Mouse (Mus musculus) left cerebral cortex, adult 2 months (tissue): Measurements from ENCODE around the gene Tldc2. TPM values are rescaled to one million over a fixed set of nuclear protein-coding genes. Genes with fewer than 3 reads are reported as not detected.
A peak's percentile ranks its signal among the peaks of the same experiment; 100 is the strongest.

Experiments used
- DNase-seq, 2 experiments: peaks; one replicate each; pipeline ENCODE4 v3.0.0; 2021 to 2022; ENCODE audit warnings: low spot score in 2 of 2, mixed read lengths in 1 of 2; ENCODE audit errors: extremely low spot score in 1 of 2
- H3K27ac ChIP-seq: fragments of 200-600 bp; 2 replicates; pipeline ENCODE4 v1.8.1; 2022
- H3K4me3 ChIP-seq: fragments of 200-600 bp; 2 replicates; pipeline ENCODE4 v1.8.1; 2022
- CTCF ChIP-seq: fragments of 200-600 bp; IDR thresholded peaks from 2 replicates; pipeline ENCODE4 v1.8.1; 2022; ENCODE audit warnings: antibody characterized with exemption, mild to moderate bottlenecking, moderate library complexity
- intact Hi-C: fragments of 180-260 bp; cut with DNase I; formaldehyde crosslinking; loops from one replicate; pipeline ENCODE4 v1.15.1; 2025
- total RNA-seq, 2 experiments: library from RNA; stranded (reverse); gene quantifications; 2 replicates each; pipeline ENCODE4 v1.2.3; 2021

Gene Tldc2
- total RNA-seq, 2 experiments from 2014 or later: not detected

DNA sequence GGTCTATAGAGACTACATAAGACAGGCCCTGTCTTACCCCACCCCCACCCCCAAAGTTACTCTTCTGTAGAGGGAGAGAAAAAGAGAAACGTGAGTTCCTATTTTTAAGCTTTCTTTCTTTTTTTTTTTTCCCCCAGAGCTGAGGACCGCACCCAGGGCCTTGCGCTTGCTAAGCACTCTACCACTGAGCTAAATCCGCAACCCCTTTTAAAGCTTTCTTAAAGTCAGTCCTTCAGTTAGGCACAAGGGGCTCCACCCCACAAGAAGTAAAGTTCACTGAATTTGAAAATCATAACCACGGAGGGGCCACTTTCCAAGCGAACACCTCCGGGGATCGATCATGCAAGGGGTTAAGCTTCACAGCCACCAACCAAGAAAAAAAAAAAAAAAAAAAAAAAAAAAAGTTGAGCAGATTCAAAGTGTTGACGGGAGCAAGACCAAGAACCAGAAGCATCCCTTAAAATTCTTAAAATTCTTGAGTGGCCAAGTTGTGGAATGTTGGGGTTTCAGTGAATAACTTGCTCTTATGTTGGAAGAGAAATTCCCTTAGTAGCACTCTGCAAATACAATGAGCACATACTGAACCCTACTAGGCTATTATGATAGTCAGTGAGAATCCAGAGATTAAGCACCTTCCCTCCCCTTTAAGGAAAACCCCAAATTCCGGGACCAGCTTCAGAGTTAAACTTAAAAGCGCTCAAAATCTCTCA lies 47.1 kb downstream of the Tldc2 start:
- intact Hi-C loops: no loop called here
- H3K4me3 ChIP-seq: peak overlapping the region; percentile 84
- no peak for TF ChIP-seq CTCF
- no peak for DNase-seq
- no peak overlapping the region; the same call in 1 of the 2 replicates for H3K27ac ChIP-seq

DNA sequence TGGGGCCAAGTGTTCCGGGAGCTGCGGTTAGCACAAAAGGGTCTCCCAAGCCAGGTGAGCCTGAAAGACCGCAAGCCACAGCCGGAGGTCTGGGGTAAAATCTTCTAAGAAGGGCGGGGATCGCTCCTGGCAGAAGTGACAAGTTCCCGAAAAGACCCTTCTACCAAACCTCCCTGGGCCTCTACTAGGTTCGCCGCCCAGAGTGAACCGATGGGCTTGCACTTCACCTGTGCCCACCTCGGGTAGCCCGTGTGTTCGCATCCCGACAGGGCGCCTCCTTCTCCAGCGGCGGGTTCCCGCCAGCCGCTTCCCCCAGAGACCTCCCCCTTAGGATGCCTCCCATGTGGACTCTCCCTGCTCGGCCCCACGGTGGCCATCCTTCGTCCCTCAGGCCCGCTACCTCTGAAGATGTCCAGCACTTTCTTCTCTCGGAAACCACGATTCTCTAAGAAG lies 47.6 kb downstream of the Tldc2 start:
- DNase-seq: peak in 1 of 2 experiments; percentile 9
- intact Hi-C loops: no loop called here
- no peak for TF ChIP-seq CTCF
- Histone ChIP-seq H3K27ac (peak overlapping the region; percentile 86), H3K4me3 (peak overlapping the region; percentile 84)

DNA sequence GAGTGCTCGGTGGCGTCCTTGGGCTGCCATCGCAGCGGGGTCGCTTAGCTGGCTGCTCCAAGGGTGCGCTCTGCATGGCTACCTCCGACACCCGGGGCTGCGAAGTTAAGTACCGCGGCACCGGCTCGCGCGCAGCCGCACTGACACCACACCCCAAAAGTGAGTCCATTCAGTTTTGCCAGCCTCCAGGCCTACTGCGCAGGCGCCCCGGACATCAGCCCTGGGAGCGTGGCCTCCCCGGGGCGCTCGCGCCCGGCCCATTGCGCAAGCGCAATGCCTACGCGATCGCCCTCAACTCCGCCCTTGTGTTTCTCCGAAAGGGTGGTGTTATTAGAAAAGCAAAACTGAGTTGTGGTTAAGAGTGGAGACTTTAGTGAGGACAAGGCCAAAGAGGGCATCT lies 48.2 kb downstream of the Tldc2 start, which contains the start of gene Samhd1:
Gene Samhd1 (minus strand): TSS at position 252 of the 400 bp plus-strand sequence.
- intact Hi-C loops: loop anchor here (5.0 kb wide), 2 partner anchors 67 to 142 kb away; partner anchors contain the start of genes Mroh8, Rbl1 and Rpn2
- peak within 1 kb of the TSS; percentile 86 for H3K27ac ChIP-seq
- TF ChIP-seq CTCF: no peak; the same call in none of the 2 replicates
- peak within 1 kb of the TSS; percentile 84 for H3K4me3 ChIP-seq
- peak; percentile 89 to 90 for DNase-seq

DNA sequence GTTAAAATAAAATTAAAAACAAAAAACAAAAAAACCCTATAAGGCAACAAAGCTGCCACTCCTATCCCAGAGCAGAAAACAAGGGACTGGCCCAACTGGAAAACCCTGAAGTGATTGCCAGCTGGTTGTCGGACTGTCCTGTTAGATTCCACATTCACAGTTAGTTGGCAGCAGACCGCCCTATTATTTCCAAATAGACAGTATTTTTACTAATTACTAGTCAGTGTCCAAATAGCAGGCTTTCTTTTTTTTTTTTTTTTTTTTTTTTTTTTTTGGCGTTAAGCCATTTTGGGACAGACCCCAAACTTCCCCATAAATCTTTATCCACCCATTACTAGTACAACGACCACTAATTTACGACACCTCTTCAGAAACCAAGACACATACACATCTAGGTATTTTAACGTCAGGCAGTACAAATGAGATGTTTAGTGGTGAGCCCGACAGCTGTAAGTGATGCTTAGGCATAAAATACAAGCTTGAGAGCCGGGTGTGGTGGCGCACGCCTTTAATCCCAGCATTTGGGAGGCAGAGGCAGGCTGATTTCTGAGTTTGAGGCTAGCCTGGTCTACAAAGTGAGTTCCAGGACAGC lies 48.8 kb downstream of the Tldc2 start:
- intact Hi-C loops: loop anchor here (5.0 kb wide), 2 partner anchors 67 to 142 kb away; partner anchors contain the start of genes Mroh8, Rbl1 and Rpn2
- no peak for TF ChIP-seq CTCF
- no peak for DNase-seq
- H3K27ac ChIP-seq: peak overlapping the region; percentile 86
- H3K4me3 ChIP-seq: peak overlapping the region; percentile 84

DNA sequence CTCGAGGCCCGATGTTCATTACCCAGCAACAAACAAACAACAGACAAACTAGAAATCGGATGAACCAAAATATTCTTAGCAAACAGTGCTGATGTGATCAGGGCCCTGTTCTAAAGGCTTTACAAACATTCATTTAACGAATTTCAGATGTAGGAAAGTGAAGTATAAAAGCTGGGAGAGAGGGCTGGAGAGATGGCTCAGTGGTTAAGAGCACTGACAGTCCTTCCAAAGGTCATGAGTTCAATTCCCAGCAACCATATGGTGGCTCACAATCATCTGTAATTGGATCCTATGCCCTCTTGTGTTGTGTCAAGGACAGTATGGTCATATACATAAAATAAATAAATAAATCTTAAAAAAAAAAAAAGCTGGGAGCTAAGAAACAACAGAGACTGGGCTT lies 49.3 kb downstream of the Tldc2 start:
- Histone ChIP-seq H3K27ac (no peak overlapping the region), H3K4me3 (no peak overlapping the region)
- intact Hi-C loops: loop anchor here (5.0 kb wide), 2 partner anchors 66 to 141 kb away; partner anchors contain the start of genes Mroh8, Rbl1 and Rpn2
- TF ChIP-seq CTCF: no peak
- DNase-seq: no peak

DNA sequence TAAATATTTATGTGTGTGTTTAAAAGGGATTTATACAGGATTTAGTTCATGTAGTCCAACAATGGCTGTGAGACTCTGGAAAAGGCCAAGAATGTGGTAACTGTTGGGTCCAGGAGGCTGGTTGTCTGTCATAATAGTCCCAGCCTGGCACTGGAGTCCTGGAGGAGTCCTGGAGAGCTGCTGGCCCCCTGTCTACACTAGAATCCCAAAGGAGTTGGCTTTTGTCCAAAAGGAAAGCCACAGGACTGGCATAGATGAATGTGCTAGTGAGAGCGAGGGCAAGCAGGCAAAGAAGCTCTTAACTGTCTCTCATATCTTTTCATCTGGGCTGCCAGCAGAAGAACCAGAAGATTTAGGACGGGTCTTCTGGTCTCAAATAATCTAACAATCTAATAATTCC lies 49.8 kb downstream of the Tldc2 start:
- Histone ChIP-seq H3K4me3 (no peak overlapping the region), H3K27ac (no peak overlapping the region)
- TF ChIP-seq CTCF: no peak
- intact Hi-C loops: loop anchor here (5.0 kb wide), 2 partner anchors 66 to 141 kb away; partner anchors contain the start of genes Mroh8, Rbl1 and Rpn2
- DNase-seq: no peak

DNA sequence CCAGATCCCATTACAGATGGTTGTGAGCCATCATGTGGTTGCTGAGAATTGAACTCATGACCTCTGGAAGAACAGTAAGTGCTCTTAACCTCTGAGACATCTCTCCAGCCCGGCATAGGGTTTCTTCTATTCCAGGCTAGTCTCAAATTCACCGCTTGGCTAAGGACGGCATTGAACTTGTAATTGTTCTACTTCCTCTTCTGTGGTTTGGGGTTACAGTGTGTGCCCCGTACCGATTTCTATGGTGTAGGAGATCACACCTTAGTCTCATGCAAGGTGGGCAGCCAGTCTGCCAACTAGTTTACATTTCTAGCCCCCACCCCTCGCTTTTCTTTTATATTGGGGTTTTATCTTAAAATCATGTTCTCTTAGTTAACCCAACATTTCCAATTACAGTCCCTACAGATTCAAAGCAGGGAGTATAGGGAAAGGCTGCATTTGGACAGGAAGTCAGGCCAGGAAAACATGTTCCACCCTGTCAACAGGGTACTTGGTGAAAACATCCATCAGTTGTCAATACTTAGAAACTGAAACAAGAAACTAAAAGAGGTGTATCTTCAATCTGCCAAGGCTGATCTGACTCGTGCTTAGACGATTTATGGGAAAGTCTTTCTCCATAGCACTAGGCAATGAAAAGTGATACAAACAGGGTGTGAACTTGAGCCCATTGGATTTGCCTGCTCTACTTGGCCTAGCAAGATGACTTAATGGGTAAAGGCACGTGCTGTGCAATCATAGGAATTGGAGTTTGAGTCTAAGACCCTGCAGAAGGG lies 51.3 kb downstream of the Tldc2 start:
- Histone ChIP-seq H3K4me3 (no peak overlapping the region), H3K27ac (no peak overlapping the region)
- no peak for DNase-seq
- intact Hi-C loops: loop anchor here (5.0 kb wide), 2 partner anchors 64 to 139 kb away; partner anchors contain the start of genes Mroh8, Rbl1 and Rpn2
- TF ChIP-seq CTCF: no peak

DNA sequence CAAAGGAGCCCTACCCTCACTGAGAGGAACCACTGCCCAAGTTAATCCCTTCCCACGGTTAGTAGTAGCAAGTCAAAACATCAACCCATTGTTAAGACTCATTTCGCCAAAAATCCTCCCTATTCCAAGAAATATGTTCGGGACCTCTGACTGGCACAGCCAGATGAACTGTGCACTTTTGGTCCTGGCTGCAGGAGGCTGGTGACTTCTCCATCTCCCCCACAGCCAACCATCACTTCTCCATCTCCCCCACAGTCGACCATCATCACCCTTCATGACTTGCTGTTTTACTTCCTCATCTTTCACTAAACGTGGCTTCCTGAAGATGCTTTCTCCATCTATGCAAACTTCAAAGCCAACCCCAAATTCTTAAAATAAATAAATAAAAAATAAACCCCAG lies 52.0 kb downstream of the Tldc2 start:
- H3K4me3 ChIP-seq: no peak overlapping the region
- TF ChIP-seq CTCF: no peak
- H3K27ac ChIP-seq: no peak overlapping the region
- intact Hi-C loops: loop anchor here (5.0 kb wide), 2 partner anchors 63 to 138 kb away; partner anchors contain the start of genes Mroh8, Rbl1 and Rpn2
- DNase-seq: no peak

DNA sequence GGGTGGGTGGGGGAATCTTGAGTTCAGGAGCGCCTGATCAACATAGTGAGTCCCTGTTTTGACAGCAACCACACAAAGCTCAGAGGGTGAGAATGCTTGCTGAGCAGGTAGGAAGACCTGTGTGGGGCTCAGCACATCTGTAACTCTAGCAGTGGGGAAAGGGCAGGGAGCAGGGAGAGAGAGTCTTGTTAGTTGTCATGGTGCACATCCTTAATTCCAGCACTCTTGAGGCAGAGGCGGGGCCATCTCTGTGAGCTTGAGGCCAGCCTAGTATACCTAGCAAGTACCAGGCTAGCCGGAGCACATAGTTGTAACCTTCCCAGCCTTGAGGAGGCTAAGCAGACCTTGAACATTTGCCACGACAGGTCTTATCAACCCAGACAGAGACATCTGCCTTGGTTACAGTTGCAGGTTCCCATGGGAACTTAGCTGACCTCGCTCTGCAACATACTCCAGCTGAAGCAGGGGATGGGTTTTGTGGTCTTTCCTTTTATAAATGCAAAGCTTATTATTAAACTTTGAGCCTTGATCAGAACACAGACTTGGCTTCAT lies 52.5 kb downstream of the Tldc2 start:
- Histone ChIP-seq H3K27ac (no peak overlapping the region), H3K4me3 (no peak overlapping the region)
- TF ChIP-seq CTCF: no peak
- intact Hi-C loops: loop anchor here (5.0 kb wide), 2 partner anchors 63 to 138 kb away; partner anchors contain the start of genes Mroh8, Rbl1 and Rpn2
- DNase-seq: no peak

DNA sequence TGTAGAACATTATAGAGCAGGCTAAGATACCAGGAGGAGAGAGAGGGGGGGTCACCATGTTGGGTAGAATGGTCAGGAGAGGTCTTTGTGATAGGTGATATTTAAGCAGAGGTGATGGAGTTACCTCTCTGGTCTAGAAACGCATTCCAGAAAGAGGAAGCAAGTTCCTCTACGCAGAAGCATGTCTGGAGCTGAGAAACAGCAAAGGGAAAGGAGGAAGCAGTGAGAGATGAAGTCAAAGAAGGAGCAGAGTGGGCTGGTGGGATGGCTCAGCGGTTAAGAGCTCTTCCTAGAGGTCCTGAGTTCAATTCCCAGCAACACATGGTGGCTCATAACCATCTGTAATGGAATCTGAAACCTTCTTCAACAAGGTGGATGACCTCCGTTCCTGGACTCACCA lies 55.1 kb downstream of the Tldc2 start:
- DNase-seq: no peak
- no peak for TF ChIP-seq CTCF
- intact Hi-C loops: no loop called here
- Histone ChIP-seq H3K27ac (no peak overlapping the region), H3K4me3 (no peak overlapping the region)

DNA sequence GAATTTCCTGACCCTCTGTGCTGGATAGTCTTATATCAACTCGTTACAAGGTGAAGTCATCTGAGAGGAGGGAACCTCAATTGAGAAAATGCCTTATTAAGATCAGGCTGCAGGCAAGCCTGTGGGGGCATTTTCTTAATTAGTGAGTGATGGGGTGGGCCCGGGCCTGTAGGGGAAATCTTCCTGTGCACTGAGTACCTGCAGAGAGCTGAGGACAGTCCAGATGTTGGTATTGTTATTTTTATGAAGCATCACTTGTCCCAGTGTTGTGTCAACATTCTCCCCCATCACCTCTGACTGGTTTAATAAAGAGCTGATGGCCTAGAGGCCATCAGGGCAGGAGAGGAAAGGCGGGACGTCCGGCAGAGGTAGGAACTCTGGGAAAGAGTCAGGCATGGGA lies 57.3 kb downstream of the Tldc2 start:
- Histone ChIP-seq H3K4me3 (no peak overlapping the region), H3K27ac (no peak overlapping the region)
- intact Hi-C loops: no loop called here
- TF ChIP-seq CTCF: no peak
- DNase-seq: no peak
